Mouse (Mus musculus) thymus, postnatal 36 days (tissue): ENCODE measurements around the gene Ralgapa1.
"Not testable (repeated sequence)": the region's sequence is repeated elsewhere in the genome, so short reads cannot be mapped to it uniquely, and the experiment has no call there.

Experiments used
- DNase-seq, 2 experiments: peaks; one replicate each; pipeline ENCODE4 v3.0.0; 2022; ENCODE audit warnings: mixed read lengths in 2 of 2

The Ralgapa1 gene

GRCm38 (mm10) chr12:55598887-55599561 lies 221.9 kb downstream of the Ralgapa1 start, which contains the start of gene Insm2:
TSS of gene Insm2 (plus strand) at chr12:55599427.
- peak in 1 of 2 experiments; percentile 12 for DNase-seq

GRCm38 (mm10) chr12:55598537-55598886 lies 222.5 kb downstream of the Ralgapa1 start:
- DNase-seq = no peak

- DNase-seq = not testable (repeated sequence)
Observed at GRCm38 (mm10) chr12:55586936-55587335, 234.0 kb downstream of the Ralgapa1 start.

- DNase-seq = no peak
Observed at GRCm38 (mm10) chr12:55573794-55574193, 247.2 kb downstream of the Ralgapa1 start.

GRCm38 (mm10) chr12:55573089-55573488 lies 247.9 kb downstream of the Ralgapa1 start:
- DNase-seq = no peak

- DNase-seq = no peak
Observed at GRCm38 (mm10) chr12:55571661-55572060, 249.3 kb downstream of the Ralgapa1 start.

GRCm38 (mm10) chr12:55571181-55571580 lies 249.8 kb downstream of the Ralgapa1 start:
- no peak for DNase-seq

- DNase-seq = no peak
Observed at GRCm38 (mm10) chr12:55570646-55571045, 250.3 kb downstream of the Ralgapa1 start.

- no peak for DNase-seq
Observed at GRCm38 (mm10) chr12:55569676-55570075, 251.3 kb downstream of the Ralgapa1 start.

- DNase-seq = no peak
Observed at GRCm38 (mm10) chr12:55568466-55568865, 252.5 kb downstream of the Ralgapa1 start.

- DNase-seq = no peak
Observed at GRCm38 (mm10) chr12:55566837-55567236, 254.1 kb downstream of the Ralgapa1 start.

- DNase-seq = peak in 1 of 2 experiments; percentile 11
Observed at GRCm38 (mm10) chr12:55565867-55566266, 255.1 kb downstream of the Ralgapa1 start.

GRCm38 (mm10) chr12:55565206-55565605 lies 255.8 kb downstream of the Ralgapa1 start, which contains the start of gene Aldoart2:
TSS of gene Aldoart2 (plus strand) at chr12:55565239.
- no peak for DNase-seq

GRCm38 (mm10) chr12:55564187-55564963 lies 256.6 kb downstream of the Ralgapa1 start:
- no peak for DNase-seq

GRCm38 (mm10) chr12:55563742-55564141 lies 257.2 kb downstream of the Ralgapa1 start:
- no peak for DNase-seq

GRCm38 (mm10) chr12:55560025-55560690 lies 260.8 kb downstream of the Ralgapa1 start:
- DNase-seq = peak; percentile 47 to 49

GRCm38 (mm10) chr12:55559184-55559855 lies 261.6 kb downstream of the Ralgapa1 start:
- no peak for DNase-seq

GRCm38 (mm10) chr12:55557866-55558265 lies 263.1 kb downstream of the Ralgapa1 start:
- DNase-seq = no peak

- DNase-seq = not testable (repeated sequence)
Observed at GRCm38 (mm10) chr12:55554901-55555300, 266.1 kb downstream of the Ralgapa1 start.
